Mouse (Mus musculus): ENCODE results near the gene Ankrd52. TPM values are rescaled to one million over a fixed set of nuclear protein-coding genes. Genes with fewer than 3 reads are reported as not detected.
A peak's percentile ranks its signal among the peaks of the same experiment; 100 is the strongest.

The Ankrd52 gene
- total and polyA plus RNA-seq, 3 experiments = 29.2 to 47.5 (median 41.8) TPM

GRCm38 (mm10) chr10:128377940-128378448 lies 1.1 kb downstream of the Ankrd52 start:
- Histone ChIP-seq H3K27ac (peak overlapping the region; percentile 90; the same call in 1 of the 2 replicates), H3K4me3 (peak overlapping the region; percentile 89), H3K79me2 (replicated peaks; ENCODE audit: control insufficient read depth, insufficient read depth, low read length) (no peaks in the 10 kb centered on the region), H3K36me3 (ENCODE audit: control insufficient read depth, insufficient read depth, low read length) (peaks cover 6% of the 10 kb centered on the region; the same call in 1 of the 2 replicates), H3K9ac (ENCODE audit: low read depth, low read length) (peak overlapping the region; percentile 98), H3K4me1 (ENCODE audit: control insufficient read depth, insufficient read depth, low read length) (peaks cover 11% of the 10 kb centered on the region), H3K27me3 (ENCODE audit: control insufficient read depth, insufficient read depth, low read length) (no peaks in the 10 kb centered on the region)
- intact Hi-C loops (cut with DNase I) = loop anchor here (2.0 to 5.0 kb wide), 3 partner anchors 31 to 81 kb away; partner anchors contain the start of genes Cs and Smarcc2
- no peak for DNase-seq
- TF ChIP-seq POLR2A (IDR thresholded peaks at IDR 0.05; ENCODE audit: insufficient read depth, low read depth, low read length) (no peak), EP300 (IDR thresholded peaks at IDR 0.05; ENCODE audit: insufficient read depth, low read depth, low read length) (no peak), CTCF (IDR thresholded peaks at IDR 0.05) (no peak)
- WGBS = 60% methylated on average over 14 of the region's 14 CpGs

- H3K4me3 ChIP-seq = no peak overlapping the region
- peaks cover 10% of the 10 kb centered on the region for H3K4me1 ChIP-seq (ENCODE audit: control insufficient read depth, insufficient read depth, low read length)
- peak overlapping the region; percentile 13 for H3K27ac ChIP-seq
- intact Hi-C loops (cut with DNase I) = loop anchor here (2.0 to 5.0 kb wide), 2 partner anchors 30 to 41 kb away; partner anchors contain the start of gene Cs
- peak overlapping the region; percentile 42 for H3K9ac ChIP-seq (ENCODE audit: low read depth, low read length)
- H3K79me2 ChIP-seq (replicated peaks; ENCODE audit: control insufficient read depth, insufficient read depth, low read length) = no peaks in the 10 kb centered on the region
- 44% methylated on average over 3 of the region's 3 CpGs for WGBS
- H3K27me3 ChIP-seq (ENCODE audit: control insufficient read depth, insufficient read depth, low read length) = no peaks in the 10 kb centered on the region
- H3K36me3 ChIP-seq (ENCODE audit: control insufficient read depth, insufficient read depth, low read length) = peaks cover 6% of the 10 kb centered on the region; the same call in 1 of the 2 replicates
- TF ChIP-seq CTCF (IDR thresholded peaks at IDR 0.05) = no peak
- TF ChIP-seq POLR2A (IDR thresholded peaks at IDR 0.05; ENCODE audit: insufficient read depth, low read depth, low read length) = no peak
- TF ChIP-seq EP300 (IDR thresholded peaks at IDR 0.05; ENCODE audit: insufficient read depth, low read depth, low read length) = no peak
- peak in 1 of 2 experiments; percentile 43 for DNase-seq
Observed at GRCm38 (mm10) chr10:128378462-128378861, 1.5 kb downstream of the Ankrd52 start.

DNA sequence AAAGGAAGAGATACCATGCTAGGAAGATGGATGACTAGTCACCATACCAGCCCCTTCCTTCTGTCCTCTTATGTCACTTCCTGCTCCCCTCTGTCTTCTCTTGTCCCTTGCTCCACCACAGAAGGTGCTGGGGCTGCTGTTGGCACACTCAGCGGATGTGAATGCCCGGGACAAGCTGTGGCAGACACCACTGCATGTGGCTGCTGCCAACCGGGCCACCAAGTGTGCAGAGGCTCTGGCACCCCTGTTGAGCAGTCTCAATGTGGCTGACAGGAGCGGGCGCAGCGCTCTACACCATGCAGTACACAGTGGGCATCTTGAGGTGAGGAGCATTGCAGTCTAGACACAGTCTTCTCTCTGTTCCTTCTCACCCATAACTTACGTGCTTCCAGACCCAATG lies 2.3 kb downstream of the Ankrd52 start:
- H3K27ac ChIP-seq = no peak overlapping the region; the same call in 1 of the 2 replicates
- no peaks in the 10 kb centered on the region for H3K27me3 ChIP-seq (ENCODE audit: control insufficient read depth, insufficient read depth, low read length)
- intact Hi-C loops (cut with DNase I) = loop anchor here (2.0 to 5.0 kb wide), 2 partner anchors 30 to 42 kb away; partner anchors contain the start of gene Cs
- no peak for TF ChIP-seq CTCF (IDR thresholded peaks at IDR 0.05)
- TF ChIP-seq EP300 (IDR thresholded peaks at IDR 0.05; ENCODE audit: insufficient read depth, low read depth, low read length) = no peak
- TF ChIP-seq POLR2A (IDR thresholded peaks at IDR 0.05; ENCODE audit: insufficient read depth, low read depth, low read length) = no peak
- H3K4me3 ChIP-seq = no peak overlapping the region
- H3K79me2 ChIP-seq (replicated peaks; ENCODE audit: control insufficient read depth, insufficient read depth, low read length) = no peaks in the 10 kb centered on the region
- peaks cover 10% of the 10 kb centered on the region for H3K4me1 ChIP-seq (ENCODE audit: control insufficient read depth, insufficient read depth, low read length)
- H3K36me3 ChIP-seq (ENCODE audit: control insufficient read depth, insufficient read depth, low read length) = peaks cover 6% of the 10 kb centered on the region; the same call in 1 of the 2 replicates
- H3K9ac ChIP-seq (ENCODE audit: low read depth, low read length) = no peak overlapping the region; the same call in 1 of the 2 replicates
- DNase-seq = peak in 1 of 2 experiments; percentile 57
- 70% methylated on average over 7 of the region's 7 CpGs for WGBS

DNA sequence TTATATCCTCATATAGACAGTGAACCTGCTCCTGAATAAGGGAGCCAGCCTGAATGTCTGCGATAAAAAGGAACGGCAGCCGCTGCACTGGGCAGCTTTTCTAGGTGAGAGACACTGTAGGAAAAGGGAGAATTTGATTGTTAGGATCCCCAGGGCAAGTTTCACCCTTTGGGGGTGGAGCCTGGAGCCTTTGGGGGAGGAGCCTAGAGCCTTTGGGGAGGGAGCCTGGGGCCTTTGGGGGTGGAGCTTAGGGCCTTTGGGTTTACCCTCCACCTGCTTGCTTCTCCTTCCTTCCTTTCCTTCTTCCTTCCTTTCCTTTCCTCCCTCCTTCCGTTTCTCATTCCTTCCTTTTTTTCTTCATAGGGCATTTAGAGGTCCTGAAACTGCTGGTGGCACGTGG lies 3.6 kb downstream of the Ankrd52 start:
- intact Hi-C loops (cut with DNase I) = no loop called here
- H3K4me1 ChIP-seq (ENCODE audit: control insufficient read depth, insufficient read depth, low read length) = peaks cover 10% of the 10 kb centered on the region
- H3K36me3 ChIP-seq (ENCODE audit: control insufficient read depth, insufficient read depth, low read length) = peaks cover 6% of the 10 kb centered on the region; the same call in 1 of the 2 replicates
- TF ChIP-seq POLR2A (IDR thresholded peaks at IDR 0.05; ENCODE audit: insufficient read depth, low read depth, low read length) = no peak
- TF ChIP-seq EP300 (IDR thresholded peaks at IDR 0.05; ENCODE audit: insufficient read depth, low read depth, low read length) = no peak
- TF ChIP-seq CTCF (IDR thresholded peaks at IDR 0.05) = no peak
- no peaks in the 10 kb centered on the region for H3K79me2 ChIP-seq (replicated peaks; ENCODE audit: control insufficient read depth, insufficient read depth, low read length)
- WGBS = 82% methylated on average over 5 of the region's 5 CpGs
- no peak overlapping the region for H3K27ac ChIP-seq
- no peak for DNase-seq
- no peaks in the 10 kb centered on the region for H3K27me3 ChIP-seq (ENCODE audit: control insufficient read depth, insufficient read depth, low read length)
- H3K4me3 ChIP-seq = no peak overlapping the region
- H3K9ac ChIP-seq (ENCODE audit: low read depth, low read length) = no peak overlapping the region

DNA sequence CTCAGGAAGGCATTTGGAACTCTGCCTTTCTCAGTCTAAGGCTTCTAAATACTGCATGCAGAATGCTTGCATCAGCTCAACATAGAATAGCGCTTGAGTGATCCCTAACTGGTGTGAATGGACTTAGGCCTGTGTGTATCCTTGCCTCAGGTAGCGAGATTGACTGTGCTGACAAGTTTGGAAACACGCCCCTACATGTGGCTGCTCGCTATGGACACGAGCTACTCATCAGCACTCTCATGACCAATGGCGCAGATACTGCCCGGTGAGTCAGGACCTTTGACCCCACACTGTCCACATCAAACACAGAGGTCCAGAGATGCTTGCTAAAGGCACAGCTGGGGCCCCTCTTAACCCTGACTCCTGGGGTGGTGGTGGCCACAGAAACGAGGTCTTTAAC lies 5.6 kb downstream of the Ankrd52 start:
- Histone ChIP-seq H3K9ac (ENCODE audit: low read depth, low read length) (no peak overlapping the region), H3K4me3 (no peak overlapping the region), H3K79me2 (replicated peaks; ENCODE audit: control insufficient read depth, insufficient read depth, low read length) (no peaks in the 10 kb centered on the region), H3K27me3 (ENCODE audit: control insufficient read depth, insufficient read depth, low read length) (no peaks in the 10 kb centered on the region), H3K36me3 (ENCODE audit: control insufficient read depth, insufficient read depth, low read length) (peaks cover 6% of the 10 kb centered on the region; the same call in 1 of the 2 replicates), H3K4me1 (ENCODE audit: control insufficient read depth, insufficient read depth, low read length) (peaks cover 8% of the 10 kb centered on the region), H3K27ac (no peak overlapping the region)
- intact Hi-C loops (cut with DNase I) = no loop called here
- WGBS = 86% methylated on average over 8 of the region's 8 CpGs
- TF ChIP-seq POLR2A (IDR thresholded peaks at IDR 0.05; ENCODE audit: insufficient read depth, low read depth, low read length) (no peak), EP300 (IDR thresholded peaks at IDR 0.05; ENCODE audit: insufficient read depth, low read depth, low read length) (no peak), CTCF (IDR thresholded peaks at IDR 0.05) (no peak)
- no peak for DNase-seq

GRCm38 (mm10) chr10:128385902-128386301 lies 9.0 kb downstream of the Ankrd52 start:
- TF ChIP-seq CTCF (IDR thresholded peaks at IDR 0.05) = no peak
- no peak for TF ChIP-seq EP300 (IDR thresholded peaks at IDR 0.05; ENCODE audit: insufficient read depth, low read depth, low read length)
- no peak for TF ChIP-seq POLR2A (IDR thresholded peaks at IDR 0.05; ENCODE audit: insufficient read depth, low read depth, low read length)
- intact Hi-C loops (cut with DNase I) = no loop called here
- Histone ChIP-seq H3K9ac (ENCODE audit: low read depth, low read length) (no peak overlapping the region), H3K36me3 (ENCODE audit: control insufficient read depth, insufficient read depth, low read length) (no peaks in the 10 kb centered on the region), H3K27ac (no peak overlapping the region), H3K79me2 (replicated peaks; ENCODE audit: control insufficient read depth, insufficient read depth, low read length) (no peaks in the 10 kb centered on the region), H3K4me1 (ENCODE audit: control insufficient read depth, insufficient read depth, low read length) (peaks cover 2% of the 10 kb centered on the region; the same call in 1 of the 2 replicates), H3K27me3 (ENCODE audit: control insufficient read depth, insufficient read depth, low read length) (no peaks in the 10 kb centered on the region), H3K4me3 (no peak overlapping the region)
- DNase-seq = no peak
- WGBS = 92% methylated on average over 7 of the region's 7 CpGs

Data from heart, adult 2 months (tissue).